Mouse (Mus musculus) heart, adult 2 months (tissue): ENCODE data around the gene Cdk5rap3.

Source experiments
- CTCF ChIP-seq: fragments of 200-600 bp; IDR thresholded peaks from 2 replicates; pipeline ENCODE4 v1.8.1; 2022; ENCODE audit warnings: antibody characterized with exemption, mild to moderate bottlenecking, moderate library complexity
- POLR2A ChIP-seq: fragments of 200-500 bp; IDR thresholded peaks from 2 replicates; pipeline ENCODE4 v1.6.1; 2011; ENCODE audit warnings: mild to moderate bottlenecking, low read depth, low read length, control low read depth; ENCODE audit not compliant: insufficient read depth

- no peak for TF ChIP-seq CTCF
- no peak for TF ChIP-seq POLR2A
These were observed 28.7 kb upstream of the Cdk5rap3 start for GRCm38 (mm10) chr11:96944844-96945580.
